Mouse (Mus musculus): ENCODE results near the gene Cdr2. TPM values are rescaled to one million over a fixed set of nuclear protein-coding genes. Genes with fewer than 3 reads are reported as not detected.

The Cdr2 gene
- polyA plus RNA-seq, 1 experiment from 2014 or later = 9.0 TPM

GRCm38 (mm10) chr7:120942506-120942905, 39.6 kb downstream of the Cdr2 start:
- Histone ChIP-seq H3K36me3 (ENCODE audit: control insufficient read depth, insufficient read depth) (peaks cover 34% of the 10 kb centered on the region), H3K27ac (ENCODE audit: low read length) (no peak overlapping the region), H3K4me2 (ENCODE audit: low read length) (no peak overlapping the region), H3K4me3 (replicated peaks; ENCODE audit: low read length) (no peak overlapping the region), H3K4me1 (replicated peaks; ENCODE audit: control insufficient read depth, insufficient read depth, low read length) (no peaks in the 10 kb centered on the region), H3K27me3 (replicated peaks; ENCODE audit: control insufficient read depth, insufficient read depth, low read length) (no peaks in the 10 kb centered on the region), H3K9me3 (ENCODE audit: control insufficient read depth, low read length) (no peaks in the 10 kb centered on the region), H3K9ac (replicated peaks; ENCODE audit: low read depth, low read length) (no peak overlapping the region)
- 68% methylated on average over 1 of the region's 1 CpGs for WGBS
- no peak for ATAC-seq

- no peak overlapping the region for H3K27ac ChIP-seq (ENCODE audit: low read length)
- peaks cover 35% of the 10 kb centered on the region for H3K36me3 ChIP-seq (ENCODE audit: control insufficient read depth, insufficient read depth)
- H3K4me3 ChIP-seq (replicated peaks; ENCODE audit: low read length) = no peak overlapping the region
- H3K4me1 ChIP-seq (replicated peaks; ENCODE audit: control insufficient read depth, insufficient read depth, low read length) = no peaks in the 10 kb centered on the region
- no peak overlapping the region for H3K9ac ChIP-seq (replicated peaks; ENCODE audit: low read depth, low read length)
- H3K9me3 ChIP-seq (ENCODE audit: control insufficient read depth, low read length) = no peaks in the 10 kb centered on the region
- 96% methylated on average over 6 of the region's 6 CpGs for WGBS
- ATAC-seq = no peak
- no peaks in the 10 kb centered on the region for H3K27me3 ChIP-seq (replicated peaks; ENCODE audit: control insufficient read depth, insufficient read depth, low read length)
- no peak overlapping the region for H3K4me2 ChIP-seq (ENCODE audit: low read length)
Observed at GRCm38 (mm10) chr7:120941214-120941613, 40.9 kb downstream of the Cdr2 start.

- Histone ChIP-seq H3K9me3 (ENCODE audit: control insufficient read depth, low read length) (no peaks in the 10 kb centered on the region), H3K9ac (replicated peaks; ENCODE audit: low read depth, low read length) (no peak overlapping the region), H3K4me2 (ENCODE audit: low read length) (no peak overlapping the region), H3K27ac (ENCODE audit: low read length) (no peak overlapping the region), H3K4me3 (replicated peaks; ENCODE audit: low read length) (no peak overlapping the region), H3K36me3 (ENCODE audit: control insufficient read depth, insufficient read depth) (peaks cover 34% of the 10 kb centered on the region), H3K4me1 (replicated peaks; ENCODE audit: control insufficient read depth, insufficient read depth, low read length) (no peaks in the 10 kb centered on the region), H3K27me3 (replicated peaks; ENCODE audit: control insufficient read depth, insufficient read depth, low read length) (no peaks in the 10 kb centered on the region)
- WGBS = 95% methylated on average over 12 of the region's 12 CpGs
- no peak for ATAC-seq
Observed at GRCm38 (mm10) chr7:120940343-120940742, 41.8 kb downstream of the Cdr2 start.

- WGBS = 86% methylated on average over 9 of the region's 9 CpGs
- no peak for ATAC-seq
Observed at GRCm38 (mm10) chr7:120938206-120938605, 43.9 kb downstream of the Cdr2 start.

GRCm38 (mm10) chr7:120936522-120936921, 45.6 kb downstream of the Cdr2 start:
- 88% methylated on average over 4 of the region's 4 CpGs for WGBS
- Histone ChIP-seq H3K4me3 (replicated peaks; ENCODE audit: low read length) (no peak overlapping the region), H3K9ac (replicated peaks; ENCODE audit: low read depth, low read length) (no peak overlapping the region)

More at GRCm38 (mm10) chr7:120938206-120938605, 43.9 kb downstream of the Cdr2 start:
- H3K27me3 ChIP-seq (replicated peaks; ENCODE audit: control insufficient read depth, insufficient read depth, low read length) = no peaks in the 10 kb centered on the region
- H3K4me2 ChIP-seq (ENCODE audit: low read length) = no peak overlapping the region
- H3K9me3 ChIP-seq (ENCODE audit: control insufficient read depth, low read length) = no peaks in the 10 kb centered on the region
- H3K36me3 ChIP-seq (ENCODE audit: control insufficient read depth, insufficient read depth) = peaks cover 33% of the 10 kb centered on the region
- no peak overlapping the region for H3K4me3 ChIP-seq (replicated peaks; ENCODE audit: low read length)
- H3K9ac ChIP-seq (replicated peaks; ENCODE audit: low read depth, low read length) = no peak overlapping the region
- H3K27ac ChIP-seq (ENCODE audit: low read length) = no peak overlapping the region
- H3K4me1 ChIP-seq (replicated peaks; ENCODE audit: control insufficient read depth, insufficient read depth, low read length) = no peaks in the 10 kb centered on the region

GRCm38 (mm10) chr7:120934716-120935115, 47.4 kb downstream of the Cdr2 start:
- H3K4me2 ChIP-seq (ENCODE audit: low read length) = no peak overlapping the region
- H3K27me3 ChIP-seq (replicated peaks; ENCODE audit: control insufficient read depth, insufficient read depth, low read length) = no peaks in the 10 kb centered on the region
- ATAC-seq = peak; percentile 58; the same call in 1 of the 2 replicates
- 25% methylated on average over 5 of the region's 5 CpGs for WGBS
- H3K27ac ChIP-seq (ENCODE audit: low read length) = no peak overlapping the region
- H3K4me3 ChIP-seq (replicated peaks; ENCODE audit: low read length) = no peak overlapping the region
- peaks cover 39% of the 10 kb centered on the region for H3K36me3 ChIP-seq (ENCODE audit: control insufficient read depth, insufficient read depth)
- H3K9ac ChIP-seq (replicated peaks; ENCODE audit: low read depth, low read length) = no peak overlapping the region
- no peaks in the 10 kb centered on the region for H3K9me3 ChIP-seq (ENCODE audit: control insufficient read depth, low read length)
- no peaks in the 10 kb centered on the region for H3K4me1 ChIP-seq (replicated peaks; ENCODE audit: control insufficient read depth, insufficient read depth, low read length)

More at GRCm38 (mm10) chr7:120936522-120936921, 45.6 kb downstream of the Cdr2 start:
- H3K27me3 ChIP-seq (replicated peaks; ENCODE audit: control insufficient read depth, insufficient read depth, low read length) = no peaks in the 10 kb centered on the region
- no peak for ATAC-seq
- H3K4me1 ChIP-seq (replicated peaks; ENCODE audit: control insufficient read depth, insufficient read depth, low read length) = no peaks in the 10 kb centered on the region
- H3K9me3 ChIP-seq (ENCODE audit: control insufficient read depth, low read length) = no peaks in the 10 kb centered on the region
- no peak overlapping the region for H3K4me2 ChIP-seq (ENCODE audit: low read length)
- peaks cover 36% of the 10 kb centered on the region for H3K36me3 ChIP-seq (ENCODE audit: control insufficient read depth, insufficient read depth)
- no peak overlapping the region for H3K27ac ChIP-seq (ENCODE audit: low read length)

GRCm38 (mm10) chr7:120933680-120934195, 48.4 kb downstream of the Cdr2 start:
- H3K4me2 ChIP-seq (ENCODE audit: low read length) = no peak overlapping the region
- ATAC-seq = no peak
- WGBS = 88% methylated on average over 5 of the region's 5 CpGs
- no peak overlapping the region for H3K4me3 ChIP-seq (replicated peaks; ENCODE audit: low read length)
- no peaks in the 10 kb centered on the region for H3K27me3 ChIP-seq (replicated peaks; ENCODE audit: control insufficient read depth, insufficient read depth, low read length)
- H3K27ac ChIP-seq (ENCODE audit: low read length) = no peak overlapping the region
- peaks cover 38% of the 10 kb centered on the region for H3K36me3 ChIP-seq (ENCODE audit: control insufficient read depth, insufficient read depth)
- H3K9ac ChIP-seq (replicated peaks; ENCODE audit: low read depth, low read length) = no peak overlapping the region
- H3K9me3 ChIP-seq (ENCODE audit: control insufficient read depth, low read length) = no peaks in the 10 kb centered on the region
- no peaks in the 10 kb centered on the region for H3K4me1 ChIP-seq (replicated peaks; ENCODE audit: control insufficient read depth, insufficient read depth, low read length)

GRCm38 (mm10) chr7:120933110-120933509, 49.0 kb downstream of the Cdr2 start:
- H3K36me3 ChIP-seq (ENCODE audit: control insufficient read depth, insufficient read depth) = peaks cover 39% of the 10 kb centered on the region
- H3K9me3 ChIP-seq (ENCODE audit: control insufficient read depth, low read length) = no peaks in the 10 kb centered on the region

GRCm38 (mm10) chr7:120918526-120918962, 63.6 kb downstream of the Cdr2 start:
- peak; percentile 56 for ATAC-seq
- Histone ChIP-seq H3K27me3 (replicated peaks; ENCODE audit: control insufficient read depth, insufficient read depth, low read length) (no peaks in the 10 kb centered on the region), H3K4me3 (replicated peaks; ENCODE audit: low read length) (peak overlapping the region; percentile 91), H3K9me3 (ENCODE audit: control insufficient read depth, low read length) (no peaks in the 10 kb centered on the region), H3K4me2 (ENCODE audit: low read length) (peak overlapping the region; percentile 82), H3K4me1 (replicated peaks; ENCODE audit: control insufficient read depth, insufficient read depth, low read length) (peaks cover 9% of the 10 kb centered on the region), H3K9ac (replicated peaks; ENCODE audit: low read depth, low read length) (peak overlapping the region; percentile 85), H3K36me3 (ENCODE audit: control insufficient read depth, insufficient read depth) (no peaks in the 10 kb centered on the region), H3K27ac (ENCODE audit: low read length) (peak overlapping the region; percentile 74)
- 7% methylated on average over 10 of the region's 10 CpGs for WGBS

More at GRCm38 (mm10) chr7:120933110-120933509, 49.0 kb downstream of the Cdr2 start:
- H3K9ac ChIP-seq (replicated peaks; ENCODE audit: low read depth, low read length) = no peak overlapping the region
- 89% methylated on average over 7 of the region's 7 CpGs for WGBS
- H3K4me1 ChIP-seq (replicated peaks; ENCODE audit: control insufficient read depth, insufficient read depth, low read length) = no peaks in the 10 kb centered on the region
- ATAC-seq = no peak
- no peak overlapping the region for H3K4me2 ChIP-seq (ENCODE audit: low read length)
- H3K4me3 ChIP-seq (replicated peaks; ENCODE audit: low read length) = no peak overlapping the region
- H3K27ac ChIP-seq (ENCODE audit: low read length) = no peak overlapping the region
- no peaks in the 10 kb centered on the region for H3K27me3 ChIP-seq (replicated peaks; ENCODE audit: control insufficient read depth, insufficient read depth, low read length)

All from forebrain, embryonic 16.5 days (tissue).